Mouse (Mus musculus): ENCODE data around the gene Dntt. TPM values are rescaled to one million over a fixed set of nuclear protein-coding genes. Genes with fewer than 3 reads are reported as not detected.

The Dntt gene
- total RNA-seq, 1 experiment, result not detected

DNA sequence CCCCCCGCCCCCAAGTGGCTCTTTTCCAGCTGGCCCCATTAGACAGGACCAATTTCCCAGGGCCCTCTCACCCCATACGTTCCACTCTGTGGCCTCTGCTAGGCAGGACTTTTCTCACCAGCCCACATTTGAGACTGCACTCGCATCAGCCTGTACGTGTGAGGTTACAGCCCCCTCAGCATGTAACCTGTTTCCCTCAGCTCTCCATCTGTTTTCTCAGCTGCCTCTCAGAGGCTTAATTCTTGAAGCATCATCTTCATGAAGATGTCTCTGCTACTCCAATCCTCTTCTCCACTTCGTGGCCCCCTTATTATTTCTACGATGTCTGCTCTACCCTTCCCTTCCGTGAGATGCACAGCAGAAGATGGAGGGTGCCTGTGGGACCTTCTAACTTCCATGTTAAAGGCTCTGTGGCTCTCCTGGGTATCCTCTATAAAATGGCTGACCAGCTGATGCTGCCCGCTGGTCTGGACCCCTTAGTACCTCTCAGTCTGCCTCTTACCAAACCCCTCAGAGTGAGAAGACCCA lies 36.5 kb upstream of the Dntt start:
- no peak overlapping the region for H3K27ac ChIP-seq (ENCODE audit: insufficient read depth, low read depth, low read length, poor library complexity, severe bottlenecking)
- no peaks in the 10 kb centered on the region for H3K9me3 ChIP-seq (ENCODE audit: control insufficient read depth, insufficient read depth, low read depth, low read length)
- H3K4me3 ChIP-seq (ENCODE audit: insufficient read depth in 1 of 2, low read depth in 1 of 2, low read length in 2 of 2, poor library complexity in 1 of 2, severe bottlenecking in 1 of 2), result no peak overlapping the region
- in situ Hi-C loops (cut with MboI; ENCODE audit: low sequenced_read_pairs in 2 of 2, unreplicated experiment in 2 of 2), result no loop called here
- no peaks in the 10 kb centered on the region for H3K36me3 ChIP-seq (ENCODE audit: control insufficient read depth, insufficient read depth, low read length, poor library complexity, severe bottlenecking)
- no peak overlapping the region for H3K9ac ChIP-seq (ENCODE audit: insufficient read depth, low read depth, low read length, poor library complexity, severe bottlenecking)
- DNase-seq (ENCODE audit: low read depth, low spot score), result no peak
- H3K4me1 ChIP-seq (ENCODE audit: control insufficient read depth in 2 of 2, insufficient read depth in 2 of 2, low read length in 2 of 2, poor library complexity in 1 of 2), result peaks cover 7 to 14% of the 10 kb centered on the region in 2 experiments; a peak in 3 of 4 replicates
- no peak for TF ChIP-seq CHD2 (IDR thresholded peaks at IDR 0.05; ENCODE audit: low read depth, low read length)
- TF ChIP-seq MAFK (IDR thresholded peaks at IDR 0.05; ENCODE audit: insufficient read depth, low read depth, low read length), result no peak
- no peak for TF ChIP-seq ZNF384 (IDR thresholded peaks at IDR 0.05; ENCODE audit: low read depth, low read length)
- no peak for TF ChIP-seq HCFC1 (IDR thresholded peaks at IDR 0.05; ENCODE audit: borderline replicate concordance, insufficient read depth, low read length)
- TF ChIP-seq ZC3H11A (IDR thresholded peaks at IDR 0.05; ENCODE audit: borderline replicate concordance, low read depth, low read length), result no peak

DNA sequence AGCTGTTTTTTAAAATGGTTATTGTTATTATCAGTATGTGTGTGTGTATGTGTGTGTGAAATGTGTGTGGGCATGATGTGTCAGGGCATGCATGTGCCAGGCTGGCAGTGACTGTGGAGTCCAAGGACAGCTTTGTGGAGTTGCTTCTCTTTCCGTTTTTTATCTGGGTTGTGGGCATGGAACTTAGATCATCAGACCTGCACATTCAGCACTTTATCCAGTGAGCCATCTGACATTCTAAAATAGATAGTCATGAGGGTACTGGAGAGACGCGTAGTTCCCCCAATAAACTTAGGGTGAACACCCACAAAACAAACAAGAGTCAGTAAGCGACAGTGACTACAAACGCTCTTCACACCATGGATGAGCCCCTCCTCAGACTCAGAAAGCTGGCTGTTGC lies 35.7 kb upstream of the Dntt start:
- H3K9me3 ChIP-seq (ENCODE audit: control insufficient read depth, insufficient read depth, low read depth, low read length), result no peaks in the 10 kb centered on the region
- no peak overlapping the region for H3K27ac ChIP-seq (ENCODE audit: insufficient read depth, low read depth, low read length, poor library complexity, severe bottlenecking)
- H3K36me3 ChIP-seq (ENCODE audit: control insufficient read depth, insufficient read depth, low read length, poor library complexity, severe bottlenecking), result no peaks in the 10 kb centered on the region
- no peak for TF ChIP-seq HCFC1 (IDR thresholded peaks at IDR 0.05; ENCODE audit: borderline replicate concordance, insufficient read depth, low read length)
- TF ChIP-seq CHD2 (IDR thresholded peaks at IDR 0.05; ENCODE audit: low read depth, low read length), result no peak
- no peak for TF ChIP-seq MAFK (IDR thresholded peaks at IDR 0.05; ENCODE audit: insufficient read depth, low read depth, low read length)
- TF ChIP-seq ZNF384 (IDR thresholded peaks at IDR 0.05; ENCODE audit: low read depth, low read length), result no peak
- no peak for TF ChIP-seq ZC3H11A (IDR thresholded peaks at IDR 0.05; ENCODE audit: borderline replicate concordance, low read depth, low read length)
- H3K4me1 ChIP-seq (ENCODE audit: control insufficient read depth in 2 of 2, insufficient read depth in 2 of 2, low read length in 2 of 2, poor library complexity in 1 of 2), result peaks cover 7 to 14% of the 10 kb centered on the region in 2 experiments; a peak in 3 of 4 replicates
- no peak overlapping the region for H3K4me3 ChIP-seq (ENCODE audit: insufficient read depth in 1 of 2, low read depth in 1 of 2, low read length in 2 of 2, poor library complexity in 1 of 2, severe bottlenecking in 1 of 2)
- in situ Hi-C loops (cut with MboI; ENCODE audit: low sequenced_read_pairs in 2 of 2, unreplicated experiment in 2 of 2), result no loop called here
- DNase-seq (ENCODE audit: low read depth, low spot score), result no peak
- H3K9ac ChIP-seq (ENCODE audit: insufficient read depth, low read depth, low read length, poor library complexity, severe bottlenecking), result no peak overlapping the region

DNA sequence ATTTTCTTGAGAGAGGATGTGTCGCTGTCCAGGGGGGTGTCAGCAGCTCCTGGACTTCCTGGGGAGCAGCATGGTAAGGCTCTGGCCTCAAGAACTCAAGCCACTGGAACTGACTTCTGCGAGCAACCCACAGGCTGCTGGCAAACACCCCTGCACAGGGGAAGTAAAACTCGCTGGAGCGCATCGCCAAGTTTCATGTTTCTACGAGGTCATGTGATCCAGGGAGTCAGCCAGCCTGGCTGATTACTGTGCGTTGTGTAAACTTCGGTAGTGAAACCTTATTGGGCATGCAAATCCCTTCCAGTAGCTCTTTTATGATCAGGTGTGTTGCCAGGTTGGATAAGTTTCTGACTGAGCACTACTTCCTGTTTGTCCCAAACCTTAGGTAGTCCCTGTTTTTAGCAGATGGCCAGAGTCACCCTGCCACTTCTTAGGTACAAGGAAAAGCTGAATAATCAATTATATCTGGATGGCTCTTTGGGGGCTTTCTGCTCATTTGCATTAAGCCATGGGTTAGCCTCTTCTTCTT lies 35.0 kb upstream of the Dntt start, which contains the start of gene Blnk:
Blnk (minus strand) TSS at position 479 of the 529 bp plus-strand sequence.
- Histone ChIP-seq H3K4me1 (ENCODE audit: control insufficient read depth in 2 of 2, insufficient read depth in 2 of 2, low read length in 2 of 2, poor library complexity in 1 of 2) (peaks cover 7 to 14% of the 10 kb centered on the region in 2 experiments; a peak in 3 of 4 replicates), H3K9me3 (ENCODE audit: control insufficient read depth, insufficient read depth, low read depth, low read length) (no peaks in the 10 kb centered on the region), H3K36me3 (ENCODE audit: control insufficient read depth, insufficient read depth, low read length, poor library complexity, severe bottlenecking) (no peaks in the 10 kb centered on the region), H3K4me3 (ENCODE audit: insufficient read depth in 1 of 2, low read depth in 1 of 2, low read length in 2 of 2, poor library complexity in 1 of 2, severe bottlenecking in 1 of 2) (no peak within 1 kb of the TSS), H3K27ac (ENCODE audit: insufficient read depth, low read depth, low read length, poor library complexity, severe bottlenecking) (no peak within 1 kb of the TSS), H3K9ac (ENCODE audit: insufficient read depth, low read depth, low read length, poor library complexity, severe bottlenecking) (no peak within 1 kb of the TSS)
- DNase-seq (ENCODE audit: low read depth, low spot score), result no peak
- TF ChIP-seq MAFK (IDR thresholded peaks at IDR 0.05; ENCODE audit: insufficient read depth, low read depth, low read length) (no peak), ZC3H11A (IDR thresholded peaks at IDR 0.05; ENCODE audit: borderline replicate concordance, low read depth, low read length) (no peak), CHD2 (IDR thresholded peaks at IDR 0.05; ENCODE audit: low read depth, low read length) (no peak), ZNF384 (IDR thresholded peaks at IDR 0.05; ENCODE audit: low read depth, low read length) (no peak), HCFC1 (IDR thresholded peaks at IDR 0.05; ENCODE audit: borderline replicate concordance, insufficient read depth, low read length) (no peak)
- in situ Hi-C loops (cut with MboI; ENCODE audit: low sequenced_read_pairs in 2 of 2, unreplicated experiment in 2 of 2), result no loop called here

DNA sequence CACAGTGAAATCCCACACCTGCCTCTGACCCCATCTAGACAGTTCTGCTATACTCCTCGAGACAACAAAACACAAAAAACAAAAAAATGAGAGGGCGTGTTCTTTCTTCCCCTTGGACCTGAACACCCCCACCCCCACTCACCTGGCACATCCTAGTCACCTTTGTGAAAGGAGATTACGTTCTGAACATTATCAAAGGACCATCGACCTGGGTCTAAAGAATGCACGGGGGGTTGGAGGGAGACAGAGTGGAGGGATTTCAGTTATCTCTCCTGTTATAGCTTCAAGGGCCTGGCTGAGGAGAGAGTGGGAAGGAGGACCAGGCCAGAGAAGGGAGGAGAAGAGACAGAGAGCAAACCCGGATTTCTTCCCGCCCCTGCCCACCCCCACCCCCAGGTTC lies 34.2 kb upstream of the Dntt start:
- H3K4me1 ChIP-seq (ENCODE audit: control insufficient read depth in 2 of 2, insufficient read depth in 2 of 2, low read length in 2 of 2, poor library complexity in 1 of 2), result peaks cover 7 to 14% of the 10 kb centered on the region in 2 experiments; a peak in 3 of 4 replicates
- no peak overlapping the region for H3K9ac ChIP-seq (ENCODE audit: insufficient read depth, low read depth, low read length, poor library complexity, severe bottlenecking)
- in situ Hi-C loops (cut with MboI; ENCODE audit: low sequenced_read_pairs in 2 of 2, unreplicated experiment in 2 of 2), result no loop called here
- H3K27ac ChIP-seq (ENCODE audit: insufficient read depth, low read depth, low read length, poor library complexity, severe bottlenecking), result no peak overlapping the region
- H3K36me3 ChIP-seq (ENCODE audit: control insufficient read depth, insufficient read depth, low read length, poor library complexity, severe bottlenecking), result no peaks in the 10 kb centered on the region
- no peak overlapping the region for H3K4me3 ChIP-seq (ENCODE audit: insufficient read depth in 1 of 2, low read depth in 1 of 2, low read length in 2 of 2, poor library complexity in 1 of 2, severe bottlenecking in 1 of 2)
- DNase-seq (ENCODE audit: low read depth, low spot score), result no peak
- no peaks in the 10 kb centered on the region for H3K9me3 ChIP-seq (ENCODE audit: control insufficient read depth, insufficient read depth, low read depth, low read length)
- no peak for TF ChIP-seq CHD2 (IDR thresholded peaks at IDR 0.05; ENCODE audit: low read depth, low read length)
- TF ChIP-seq ZC3H11A (IDR thresholded peaks at IDR 0.05; ENCODE audit: borderline replicate concordance, low read depth, low read length), result no peak
- no peak for TF ChIP-seq MAFK (IDR thresholded peaks at IDR 0.05; ENCODE audit: insufficient read depth, low read depth, low read length)
- TF ChIP-seq HCFC1 (IDR thresholded peaks at IDR 0.05; ENCODE audit: borderline replicate concordance, insufficient read depth, low read length), result no peak
- no peak for TF ChIP-seq ZNF384 (IDR thresholded peaks at IDR 0.05; ENCODE audit: low read depth, low read length)
